Mouse (Mus musculus) testis, adult 2 months (tissue): ENCODE data around the gene Serpina3n.
A peak's percentile ranks its signal among the peaks of the same experiment; 100 is the strongest.

Source experiments
- CTCF ChIP-seq: fragments of 200-500 bp; IDR thresholded peaks from 2 replicates; pipeline ENCODE4 v1.5.1; 2012; ENCODE audit warnings: low read depth, mild to moderate bottlenecking, inconsistent platforms, low read length, moderate library complexity; ENCODE audit not compliant: control insufficient read depth, insufficient read depth, insufficient replicate concordance
- POLR2A ChIP-seq: fragments of 200-500 bp; IDR thresholded peaks from 2 replicates; pipeline ENCODE4 v1.6.1; 2012; ENCODE audit warnings: low read depth, mild to moderate bottlenecking, inconsistent platforms, low read length, moderate library complexity; ENCODE audit not compliant: control insufficient read depth

DNA sequence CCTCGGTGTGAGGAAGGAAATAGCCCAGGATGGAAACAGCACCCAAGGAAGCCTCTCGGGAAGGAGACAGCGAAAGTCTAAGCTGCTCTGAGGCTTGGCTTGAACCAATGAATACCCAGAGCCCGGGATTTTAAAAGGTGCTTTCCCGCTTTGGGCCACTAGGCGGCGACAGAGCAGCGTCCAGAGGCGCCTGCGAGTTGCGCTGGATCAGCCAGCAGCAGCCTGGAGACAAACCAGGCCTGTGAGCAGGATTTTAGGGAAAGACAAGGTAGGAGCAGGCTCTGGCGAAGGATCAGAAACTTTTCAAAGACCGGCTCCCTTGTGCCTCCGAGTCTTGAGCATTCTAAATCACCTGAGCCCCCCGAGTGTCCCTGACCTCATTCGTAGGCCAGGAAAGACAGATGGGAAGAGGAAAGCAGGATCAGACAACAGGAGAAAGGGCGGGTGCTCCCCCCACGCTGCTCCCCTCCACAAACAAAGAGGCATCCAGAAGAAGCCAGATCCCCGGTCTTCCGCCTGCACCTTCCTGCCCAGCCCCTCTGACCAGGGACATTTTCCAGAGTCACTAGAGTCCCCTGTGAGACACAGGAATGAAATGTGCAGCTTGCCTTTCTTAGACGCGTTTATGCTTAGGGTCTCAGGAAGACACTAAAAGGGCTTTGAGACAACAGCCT lies 33.7 kb downstream of the Serpina3n start:
- TF ChIP-seq POLR2A (no peak), CTCF (peak; percentile 95)
